Mouse (Mus musculus): ENCODE results near the gene Rbm20. TPM values are rescaled to one million over a fixed set of nuclear protein-coding genes. Genes with fewer than 3 reads are reported as not detected.

Gene Rbm20
- polyA plus RNA-seq, 1 experiment, result 0.22 TPM

- H3K36me3 ChIP-seq (ENCODE audit: control insufficient read depth, insufficient read depth, low read length), result no peaks in the 10 kb centered on the region
- no peak overlapping the region for H3K27ac ChIP-seq (ENCODE audit: insufficient read depth, low read length)
- H3K4me1 ChIP-seq (ENCODE audit: control insufficient read depth, insufficient read depth, insufficient read length), result no peaks in the 10 kb centered on the region
- no peak overlapping the region for H3K4me3 ChIP-seq (ENCODE audit: extremely low read depth, insufficient read depth, insufficient read length)
- H3K27me3 ChIP-seq (ENCODE audit: control insufficient read depth, insufficient read depth, low read length), result no peaks in the 10 kb centered on the region
- TF ChIP-seq POLR2A (IDR thresholded peaks at IDR 0.05; ENCODE audit: low read depth, low read length), result no peak
- TF ChIP-seq CTCF (IDR thresholded peaks at IDR 0.05; ENCODE audit: extremely low read depth, insufficient read depth, insufficient read length, insufficient replicate concordance), result no peak
- no peak for DNase-seq (ENCODE audit: low read depth in 1 of 2, low spot score in 2 of 2)
- WGBS, result 57% methylated on average over 7 of the region's 7 CpGs
Measured at GRCm38 (mm10) chr19:53774641-53775350, 97.7 kb downstream of the Rbm20 start.

- no peaks in the 10 kb centered on the region for H3K4me1 ChIP-seq (ENCODE audit: control insufficient read depth, insufficient read depth, insufficient read length)
- no peak overlapping the region for H3K4me3 ChIP-seq (ENCODE audit: extremely low read depth, insufficient read depth, insufficient read length)
- no peak for TF ChIP-seq CTCF (IDR thresholded peaks at IDR 0.05; ENCODE audit: extremely low read depth, insufficient read depth, insufficient read length, insufficient replicate concordance)
- no peak for TF ChIP-seq POLR2A (IDR thresholded peaks at IDR 0.05; ENCODE audit: low read depth, low read length)
- no peaks in the 10 kb centered on the region for H3K27me3 ChIP-seq (ENCODE audit: control insufficient read depth, insufficient read depth, low read length)
- WGBS, result 88% methylated on average over 9 of the region's 9 CpGs
- no peak overlapping the region for H3K27ac ChIP-seq (ENCODE audit: insufficient read depth, low read length)
- no peak for DNase-seq (ENCODE audit: low read depth in 1 of 2, low spot score in 2 of 2)
- no peaks in the 10 kb centered on the region for H3K36me3 ChIP-seq (ENCODE audit: control insufficient read depth, insufficient read depth, low read length)
Measured at GRCm38 (mm10) chr19:53779402-53779801, 102.3 kb downstream of the Rbm20 start.

GRCm38 (mm10) chr19:53779818-53780217 lies 102.7 kb downstream of the Rbm20 start:
- Histone ChIP-seq H3K27ac (ENCODE audit: insufficient read depth, low read length) (no peak overlapping the region), H3K36me3 (ENCODE audit: control insufficient read depth, insufficient read depth, low read length) (no peaks in the 10 kb centered on the region), H3K4me3 (ENCODE audit: extremely low read depth, insufficient read depth, insufficient read length) (no peak overlapping the region), H3K27me3 (ENCODE audit: control insufficient read depth, insufficient read depth, low read length) (no peaks in the 10 kb centered on the region), H3K4me1 (ENCODE audit: control insufficient read depth, insufficient read depth, insufficient read length) (no peaks in the 10 kb centered on the region)
- TF ChIP-seq POLR2A (IDR thresholded peaks at IDR 0.05; ENCODE audit: low read depth, low read length), result no peak
- TF ChIP-seq CTCF (IDR thresholded peaks at IDR 0.05; ENCODE audit: extremely low read depth, insufficient read depth, insufficient read length, insufficient replicate concordance), result no peak
- WGBS, result 82% methylated on average over 4 of the region's 4 CpGs
- no peak for DNase-seq (ENCODE audit: low read depth in 1 of 2, low spot score in 2 of 2)

GRCm38 (mm10) chr19:53780752-53781602 lies 103.9 kb downstream of the Rbm20 start:
- Histone ChIP-seq H3K36me3 (ENCODE audit: control insufficient read depth, insufficient read depth, low read length) (no peaks in the 10 kb centered on the region), H3K4me1 (ENCODE audit: control insufficient read depth, insufficient read depth, insufficient read length) (no peaks in the 10 kb centered on the region), H3K27me3 (ENCODE audit: control insufficient read depth, insufficient read depth, low read length) (no peaks in the 10 kb centered on the region), H3K4me3 (ENCODE audit: extremely low read depth, insufficient read depth, insufficient read length) (no peak overlapping the region), H3K27ac (ENCODE audit: insufficient read depth, low read length) (no peak overlapping the region)
- no peak for DNase-seq (ENCODE audit: low read depth in 1 of 2, low spot score in 2 of 2)
- 78% methylated on average over 9 of the region's 9 CpGs for WGBS
- TF ChIP-seq POLR2A (IDR thresholded peaks at IDR 0.05; ENCODE audit: low read depth, low read length) (no peak), CTCF (IDR thresholded peaks at IDR 0.05; ENCODE audit: extremely low read depth, insufficient read depth, insufficient read length, insufficient replicate concordance) (no peak)

- TF ChIP-seq POLR2A (IDR thresholded peaks at IDR 0.05; ENCODE audit: low read depth, low read length) (no peak), CTCF (IDR thresholded peaks at IDR 0.05; ENCODE audit: extremely low read depth, insufficient read depth, insufficient read length, insufficient replicate concordance) (no peak)
- DNase-seq (ENCODE audit: low read depth in 1 of 2, low spot score in 2 of 2), result no peak
- H3K36me3 ChIP-seq (ENCODE audit: control insufficient read depth, insufficient read depth, low read length), result no peaks in the 10 kb centered on the region
Measured at GRCm38 (mm10) chr19:53781826-53782225, 104.7 kb downstream of the Rbm20 start.

GRCm38 (mm10) chr19:53785352-53785751 lies 108.2 kb downstream of the Rbm20 start:
- Histone ChIP-seq H3K4me3 (ENCODE audit: extremely low read depth, insufficient read depth, insufficient read length) (no peak overlapping the region), H3K36me3 (ENCODE audit: control insufficient read depth, insufficient read depth, low read length) (no peaks in the 10 kb centered on the region), H3K27ac (ENCODE audit: insufficient read depth, low read length) (no peak overlapping the region), H3K27me3 (ENCODE audit: control insufficient read depth, insufficient read depth, low read length) (no peaks in the 10 kb centered on the region), H3K4me1 (ENCODE audit: control insufficient read depth, insufficient read depth, insufficient read length) (no peaks in the 10 kb centered on the region)
- DNase-seq (ENCODE audit: low read depth in 1 of 2, low spot score in 2 of 2), result no peak
- WGBS, result 90% methylated on average over 3 of the region's 3 CpGs
- no peak for TF ChIP-seq POLR2A (IDR thresholded peaks at IDR 0.05; ENCODE audit: low read depth, low read length)
- TF ChIP-seq CTCF (IDR thresholded peaks at IDR 0.05; ENCODE audit: extremely low read depth, insufficient read depth, insufficient read length, insufficient replicate concordance), result no peak

More at GRCm38 (mm10) chr19:53781826-53782225, 104.7 kb downstream of the Rbm20 start:
- no peak overlapping the region for H3K4me3 ChIP-seq (ENCODE audit: extremely low read depth, insufficient read depth, insufficient read length)
- WGBS, result 87% methylated on average over 7 of the region's 7 CpGs
- H3K27ac ChIP-seq (ENCODE audit: insufficient read depth, low read length), result no peak overlapping the region
- no peaks in the 10 kb centered on the region for H3K27me3 ChIP-seq (ENCODE audit: control insufficient read depth, insufficient read depth, low read length)
- no peaks in the 10 kb centered on the region for H3K4me1 ChIP-seq (ENCODE audit: control insufficient read depth, insufficient read depth, insufficient read length)
